Mouse (Mus musculus) neural tube, embryonic 11.5 days (tissue): ENCODE data around the gene 2310022A10Rik. TPM values are rescaled to one million over a fixed set of nuclear protein-coding genes. Genes with fewer than 3 reads are reported as not detected.

Source experiments
- ATAC-seq: fragments of 200-750 bp; cut with Nextera tagmentation; 2 replicates; pipeline ENCODE4 v1.8.0; 2017; ENCODE audit warnings: moderate number of reproducible peaks, mild to moderate bottlenecking, moderate TSS enrichment, moderate library complexity; ENCODE audit not compliant: insufficient read depth, low FRiP score, low TSS enrichment
- DNase-seq: peaks from one replicate; pipeline ENCODE4 v3.0.0-alpha.2; 2015; ENCODE audit warnings: low spot score
- H3K27ac ChIP-seq: fragments of 300-500 bp; sonication (generic); 2 replicates; pipeline ENCODE4 v1.5.1; 2014; ENCODE audit warnings: low read depth, mild to moderate bottlenecking, low read length
- H3K27me3 ChIP-seq: fragments of 300-500 bp; sonication (generic); 2 replicates; pipeline ENCODE4 v1.6.1; 2014; ENCODE audit warnings: mild to moderate bottlenecking, low read length, mixed read lengths; ENCODE audit not compliant: control insufficient read depth, insufficient read depth
- H3K36me3 ChIP-seq: fragments of 300-500 bp; sonication (generic); 2 replicates; pipeline ENCODE4 v1.6.1; 2014; ENCODE audit warnings: mild to moderate bottlenecking, low read length, moderate library complexity, mixed read lengths; ENCODE audit not compliant: control insufficient read depth, insufficient read depth
- H3K4me1 ChIP-seq: fragments of 300-500 bp; sonication (generic); 2 replicates; pipeline ENCODE4 v1.6.1; 2014; ENCODE audit warnings: low read length, mixed read lengths; ENCODE audit not compliant: control insufficient read depth, insufficient read depth
- H3K4me2 ChIP-seq: fragments of 300-500 bp; sonication (generic); 2 replicates; pipeline ENCODE4 v1.6.1; 2014; ENCODE audit warnings: low read depth, mild to moderate bottlenecking, moderate library complexity
- H3K4me3 ChIP-seq: fragments of 300-500 bp; sonication (generic); 2 replicates; pipeline ENCODE4 v1.5.1; 2014; ENCODE audit warnings: low read depth, low read length
- H3K9ac ChIP-seq: fragments of 300-500 bp; sonication (generic); 2 replicates; pipeline ENCODE4 v1.6.1; 2014; ENCODE audit warnings: mild to moderate bottlenecking, low read length
- H3K9me3 ChIP-seq: fragments of 300-500 bp; sonication (generic); 2 replicates; pipeline ENCODE4 v1.6.1; 2016; ENCODE audit warnings: low read length; ENCODE audit not compliant: control insufficient read depth
- WGBS: fragments of 180-500 bp; shearing (Covaris S2); extraction: QIAGEN DNeasy Blood & Tissue Kit; methylation state at CpG from one replicate; pipeline ENCODE4 v1.1.7; 2014; 5-methylcytosine and 5-hydroxymethylcytosine counted together
- polyA plus RNA-seq: library from polyadenylated mRNA; unstranded; fragments of >200 nt; fragmentation: Nextera tagmentation; extraction: Ambion mirVana; gene quantifications from 2 replicates; pipeline ENCODE4 v1.2.1, GENCODE M21; 2014

2310022A10Rik gene
- polyA plus RNA-seq, 1 experiment from 2014 or later, result 28.9 TPM

DNA sequence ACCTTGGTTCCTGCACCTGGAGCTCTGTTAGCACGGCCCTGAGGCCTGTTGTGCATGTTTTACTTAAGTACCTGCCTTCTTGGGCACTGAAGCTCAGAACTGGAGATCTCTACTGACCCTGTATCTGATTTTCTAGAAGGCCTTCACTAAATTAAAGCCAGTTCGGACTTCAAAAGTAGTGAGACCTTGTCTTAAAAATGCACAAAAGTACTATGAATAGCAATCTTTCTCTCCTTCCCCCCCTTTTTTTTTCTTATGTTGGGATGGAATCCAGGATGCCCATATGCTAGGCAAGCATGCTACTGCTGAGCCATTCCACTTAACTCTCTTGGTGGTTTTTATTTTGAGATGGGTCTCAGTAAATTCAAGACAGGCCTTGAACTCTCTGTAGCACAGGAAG is 49.1 kb downstream of the 2310022A10Rik start:
- Histone ChIP-seq H3K27ac (no peak overlapping the region), H3K4me1 (peaks cover under 1% of the 10 kb centered on the region; the same call in 1 of the 2 replicates), H3K9ac (no peak overlapping the region), H3K27me3 (no peaks in the 10 kb centered on the region), H3K4me3 (no peak overlapping the region), H3K9me3 (no peaks in the 10 kb centered on the region), H3K4me2 (no peak overlapping the region), H3K36me3 (no peaks in the 10 kb centered on the region)
- ATAC-seq, result no peak
- WGBS, result 87% methylated on average over 2 of the region's 2 CpGs
- no peak for DNase-seq

DNA sequence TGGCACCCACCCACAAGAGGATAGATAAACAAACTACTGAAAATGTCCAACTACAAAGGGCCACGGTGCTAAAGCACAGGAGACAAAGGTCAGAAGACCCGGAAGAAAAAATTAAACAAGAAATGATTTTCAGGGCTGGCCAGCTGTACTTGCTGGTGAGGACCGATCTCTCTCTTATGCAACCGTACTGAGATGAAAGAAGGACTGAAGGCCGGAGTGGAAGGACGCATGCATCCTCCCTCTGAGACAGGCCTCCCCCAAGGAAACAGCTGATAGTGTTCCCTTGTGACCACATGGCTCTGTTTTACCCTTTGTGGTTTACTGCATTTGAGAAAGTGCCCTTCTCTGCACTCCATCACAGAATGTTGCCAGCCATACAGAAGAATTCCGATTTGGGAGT is 49.8 kb downstream of the 2310022A10Rik start:
- H3K27me3 ChIP-seq, result no peaks in the 10 kb centered on the region
- WGBS, result 86% methylated on average over 7 of the region's 7 CpGs
- peaks cover 7% of the 10 kb centered on the region for H3K4me1 ChIP-seq
- no peak overlapping the region for H3K4me3 ChIP-seq
- ATAC-seq, result no peak
- no peak overlapping the region for H3K9ac ChIP-seq
- H3K4me2 ChIP-seq, result no peak overlapping the region
- H3K36me3 ChIP-seq, result no peaks in the 10 kb centered on the region
- no peak for DNase-seq
- H3K27ac ChIP-seq, result no peak overlapping the region
- no peaks in the 10 kb centered on the region for H3K9me3 ChIP-seq

DNA sequence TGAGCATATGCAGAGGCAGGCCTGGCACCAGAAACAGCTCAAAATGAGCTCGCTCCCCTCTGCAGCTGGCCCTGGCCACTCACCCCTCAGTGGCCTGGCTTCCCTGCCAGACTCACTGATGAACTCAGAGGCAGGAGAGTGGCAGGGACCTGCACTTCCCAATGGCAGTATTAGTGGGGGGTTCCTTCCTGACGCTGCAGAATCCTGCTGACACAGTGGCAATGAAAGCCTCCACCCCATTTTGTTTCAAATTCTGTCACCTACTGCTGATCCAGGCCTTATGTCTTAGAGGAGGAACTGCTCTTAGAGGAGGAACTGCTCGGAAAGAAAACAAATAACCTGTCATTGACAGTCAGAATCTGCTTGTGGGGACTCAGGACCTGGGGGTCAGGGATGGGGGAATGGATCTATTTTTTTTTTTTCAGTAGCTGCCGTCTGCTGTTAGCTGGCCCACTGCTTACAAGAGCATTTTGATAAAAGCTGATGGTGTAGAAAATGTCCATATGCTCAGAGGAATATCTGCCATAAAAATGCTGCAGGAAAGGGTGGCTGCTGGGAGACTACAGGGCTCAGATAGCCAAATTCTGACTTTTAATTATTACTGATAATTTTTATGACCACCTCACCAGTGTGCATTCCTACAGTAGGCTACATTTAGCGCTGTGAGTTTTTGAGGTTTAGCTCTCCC is 51.8 kb downstream of the 2310022A10Rik start:
- no peak for ATAC-seq
- no peaks in the 10 kb centered on the region; the same call in 1 of the 2 replicates for H3K36me3 ChIP-seq
- H3K9ac ChIP-seq, result no peak overlapping the region
- 59% methylated on average over 5 of the region's 5 CpGs for WGBS
- no peak overlapping the region for H3K4me2 ChIP-seq
- H3K4me3 ChIP-seq, result no peak overlapping the region
- H3K9me3 ChIP-seq, result no peaks in the 10 kb centered on the region
- DNase-seq, result no peak
- no peaks in the 10 kb centered on the region for H3K27me3 ChIP-seq
- H3K27ac ChIP-seq, result no peak overlapping the region
- peaks cover 8% of the 10 kb centered on the region for H3K4me1 ChIP-seq

DNA sequence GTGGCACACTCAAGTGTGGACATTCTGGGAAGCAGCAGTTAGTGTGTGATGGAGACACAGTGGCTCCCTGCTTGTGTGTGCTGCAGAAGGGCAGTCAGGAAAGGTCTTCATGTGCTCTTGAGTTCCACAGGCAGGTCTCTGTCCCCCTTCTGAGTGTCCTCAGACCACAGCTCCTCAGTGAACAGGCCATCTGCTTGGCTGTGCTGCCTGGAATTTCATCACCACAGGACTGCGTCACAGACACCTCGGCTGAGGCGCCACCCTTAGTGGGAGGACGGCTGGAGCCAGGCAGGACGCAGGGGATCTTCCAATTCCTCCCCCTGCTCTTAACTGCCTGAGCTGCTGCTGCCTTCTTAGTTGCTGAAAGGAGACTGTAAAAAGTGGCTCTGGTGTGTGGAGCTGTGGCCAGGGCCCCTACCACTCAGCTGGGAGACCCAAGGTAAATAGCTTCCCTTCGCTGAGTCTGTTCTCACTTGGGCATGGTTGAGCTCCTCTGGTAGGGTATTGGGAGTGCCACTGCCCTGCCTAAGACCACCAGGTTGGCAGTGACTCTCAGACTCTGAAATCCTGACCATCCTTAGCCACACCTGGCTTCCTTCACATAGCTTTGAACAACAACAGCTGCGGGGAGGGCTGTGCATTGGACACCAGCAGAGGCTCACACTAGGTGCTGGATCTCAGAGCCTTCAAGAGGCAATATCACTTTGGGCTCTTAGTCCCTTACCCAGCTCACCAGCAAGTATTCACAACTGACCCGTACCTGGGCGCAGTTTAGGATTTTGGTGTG is 52.7 kb downstream of the 2310022A10Rik start:
- WGBS, result 66% methylated on average over 9 of the region's 9 CpGs
- ATAC-seq, result no peak
- Histone ChIP-seq H3K4me3 (no peak overlapping the region), H3K4me2 (no peak overlapping the region), H3K9me3 (no peaks in the 10 kb centered on the region), H3K27me3 (no peaks in the 10 kb centered on the region), H3K27ac (no peak overlapping the region), H3K9ac (no peak overlapping the region), H3K4me1 (peaks cover 8% of the 10 kb centered on the region), H3K36me3 (no peaks in the 10 kb centered on the region; the same call in 1 of the 2 replicates)
- no peak for DNase-seq

DNA sequence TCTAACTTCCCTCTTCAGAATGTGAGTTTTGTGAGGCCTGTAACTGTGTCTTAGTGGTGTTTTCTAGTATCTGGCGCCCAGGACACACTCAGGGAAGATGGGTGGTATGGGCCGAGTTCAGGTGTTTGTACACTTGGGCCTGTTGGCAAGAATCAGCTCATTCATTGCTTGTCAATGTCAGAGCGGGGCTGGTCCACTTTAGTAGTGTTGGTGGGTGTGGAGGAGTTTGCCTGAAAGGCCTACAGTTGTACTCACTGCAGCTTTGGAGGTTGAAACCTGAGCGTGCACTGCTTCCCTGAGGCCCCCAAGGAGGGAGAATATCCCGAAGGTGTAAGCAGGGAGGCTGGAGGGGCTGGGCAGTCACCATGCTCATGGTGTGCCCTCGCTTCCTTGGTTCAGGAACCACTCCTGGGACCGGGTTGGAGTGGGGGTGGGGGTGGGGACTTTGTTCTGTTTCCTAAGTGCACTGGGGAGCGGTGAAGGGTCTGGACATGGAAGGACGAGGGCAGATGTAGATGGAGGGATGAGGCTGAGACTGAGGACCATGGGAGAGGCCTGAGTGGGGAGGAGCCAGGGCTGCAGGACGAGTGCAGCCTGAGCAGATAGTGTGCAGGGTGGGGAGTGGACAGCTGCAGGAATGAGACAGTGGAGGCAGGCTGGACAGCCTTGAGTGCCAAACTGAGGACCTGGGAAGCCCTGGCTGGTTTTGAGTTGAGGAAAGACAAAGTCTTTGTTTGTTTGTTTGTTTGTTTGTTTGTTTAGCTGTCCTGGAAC is 53.6 kb downstream of the 2310022A10Rik start:
- no peak for DNase-seq

DNA sequence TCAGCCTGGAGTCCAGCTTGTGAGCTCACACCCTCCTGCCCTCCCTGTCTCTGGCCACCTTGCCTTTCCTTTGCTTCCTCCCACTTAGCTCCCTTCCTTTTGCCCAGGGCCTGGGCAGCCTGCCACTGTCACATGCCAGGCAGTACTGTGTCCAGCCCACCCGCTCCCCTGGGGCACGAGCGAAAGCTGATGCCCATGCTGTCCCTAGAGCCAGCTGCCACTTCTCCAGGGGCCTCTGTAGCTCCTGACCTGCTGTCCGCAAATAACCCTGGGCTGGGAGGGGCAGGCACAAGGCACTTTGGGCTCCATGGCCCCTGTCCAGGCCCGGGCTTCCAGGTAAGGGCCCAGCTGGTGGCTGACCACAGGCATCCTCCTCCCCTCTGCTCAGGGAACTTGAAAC is 54.5 kb downstream of the 2310022A10Rik start:
- DNase-seq (no peak), ATAC-seq (no peak)
- H3K27ac ChIP-seq, result no peak overlapping the region
- H3K9me3 ChIP-seq, result no peaks in the 10 kb centered on the region
- 39% methylated on average over 5 of the region's 5 CpGs for WGBS
- H3K9ac ChIP-seq, result peak overlapping the region; percentile 45
- H3K4me1 ChIP-seq, result peaks cover 8% of the 10 kb centered on the region
- H3K27me3 ChIP-seq, result no peaks in the 10 kb centered on the region
- H3K4me2 ChIP-seq, result no peak overlapping the region
- H3K4me3 ChIP-seq, result no peak overlapping the region
- no peaks in the 10 kb centered on the region; the same call in 1 of the 2 replicates for H3K36me3 ChIP-seq

More for the DNA sequence above, 53.6 kb downstream of the 2310022A10Rik start:
- no peak overlapping the region; the same call in 1 of the 2 replicates for H3K9ac ChIP-seq
- peaks cover 8% of the 10 kb centered on the region for H3K4me1 ChIP-seq
- 59% methylated on average over 10 of the region's 10 CpGs for WGBS
- no peak overlapping the region for H3K4me3 ChIP-seq
- H3K4me2 ChIP-seq, result no peak overlapping the region
- no peak; the same call in 1 of the 2 replicates for ATAC-seq
- H3K27me3 ChIP-seq, result no peaks in the 10 kb centered on the region
- no peaks in the 10 kb centered on the region; the same call in 1 of the 2 replicates for H3K36me3 ChIP-seq
- H3K27ac ChIP-seq, result peak overlapping the region; percentile 44; the same call in 1 of the 2 replicates
- no peaks in the 10 kb centered on the region for H3K9me3 ChIP-seq

DNA sequence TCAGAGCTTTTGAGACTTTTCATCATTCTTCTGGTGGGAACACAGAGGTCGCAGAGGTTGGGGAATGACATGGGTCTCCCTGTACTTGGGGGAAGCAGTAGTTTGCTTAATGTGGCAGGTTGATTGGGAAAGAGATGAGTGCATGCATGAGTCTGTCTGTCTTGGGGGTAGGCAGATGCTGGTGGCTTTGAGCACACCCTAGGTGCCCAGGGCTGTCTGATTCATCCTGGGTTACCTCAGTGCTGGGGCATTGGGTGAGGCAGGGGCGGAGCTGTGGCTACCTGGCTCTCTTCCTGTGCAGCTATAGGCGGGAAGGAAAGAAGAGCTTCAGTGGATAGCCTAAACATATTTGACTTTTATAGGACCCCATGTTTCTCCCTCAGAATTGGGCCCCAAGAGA is 55.1 kb downstream of the 2310022A10Rik start:
- Histone ChIP-seq H3K4me1 (peaks cover 8% of the 10 kb centered on the region), H3K4me2 (no peak overlapping the region), H3K27ac (no peak overlapping the region), H3K27me3 (no peaks in the 10 kb centered on the region), H3K9me3 (no peaks in the 10 kb centered on the region), H3K9ac (no peak overlapping the region), H3K4me3 (no peak overlapping the region), H3K36me3 (no peaks in the 10 kb centered on the region; the same call in 1 of the 2 replicates)
- WGBS, result 78% methylated on average over 3 of the region's 3 CpGs
- DNase-seq (no peak), ATAC-seq (no peak)

DNA sequence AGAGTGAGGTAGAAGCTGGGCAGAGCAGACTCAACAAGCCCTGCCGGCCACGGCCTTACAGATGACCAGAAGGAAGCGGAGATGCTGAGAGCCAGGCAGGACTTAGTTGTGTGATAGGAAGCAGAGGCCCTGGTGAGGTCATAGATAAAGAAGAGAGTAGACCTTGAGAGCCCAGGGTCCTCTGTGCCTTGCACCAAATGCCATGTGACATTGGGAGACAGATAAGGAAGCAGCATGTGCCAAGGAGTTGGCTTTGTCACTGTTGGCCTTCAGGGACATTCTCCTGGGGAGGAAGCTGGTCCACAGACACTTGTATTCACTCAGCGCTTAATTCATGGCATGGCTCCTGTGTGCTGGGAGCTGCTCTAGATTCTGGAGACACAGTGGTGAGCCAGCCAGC is 56.3 kb downstream of the 2310022A10Rik start:
- Histone ChIP-seq H3K27me3 (no peaks in the 10 kb centered on the region), H3K9me3 (no peaks in the 10 kb centered on the region), H3K9ac (no peak overlapping the region), H3K4me1 (peaks cover 8% of the 10 kb centered on the region), H3K4me2 (no peak overlapping the region), H3K4me3 (no peak overlapping the region), H3K36me3 (no peaks in the 10 kb centered on the region; the same call in 1 of the 2 replicates), H3K27ac (no peak overlapping the region)
- ATAC-seq (no peak), DNase-seq (no peak)
- 95% methylated on average over 4 of the region's 4 CpGs for WGBS
